Comparison of ENCODE assay signal across 1 mouse cellular context in genomic region chr7:29194230-29194629, GRCm38 (mm10). TPM values are rescaled to one million over a fixed set of nuclear protein-coding genes. Genes with fewer than 3 reads are reported as not detected.
"Had no signal": no experiment of that assay in that cellular context is flagged by ENCODE, and none has a peak within 500 bp of the region (broad histone marks: within the 10 kb centered on the region; RNA-seq: fewer than 3 reads in every experiment).

No protein-coding gene starts in this region.

RNA-seq across cellular contexts. Expression of gene Ggn, which starts 24.2 kb away (rescaled TPM):
- polyA plus RNA-seq: liver, postnatal 0 days had no signal
